Mouse (Mus musculus): ENCODE results near the gene Tradd.
"Not testable (repeated sequence)": the region's sequence is repeated elsewhere in the genome, so short reads cannot be mapped to it uniquely, and the experiment has no call there.

Tradd gene

GRCm38 (mm10) chr8:105295256-105295655, 30.8 kb upstream of the Tradd start:
- no peak for DNase-seq

GRCm38 (mm10) chr8:105294776-105295175, 30.4 kb upstream of the Tradd start:
- DNase-seq, result no peak

GRCm38 (mm10) chr8:105293405-105293804, 29.0 kb upstream of the Tradd start:
- DNase-seq, result peak; percentile 88

GRCm38 (mm10) chr8:105292471-105292870, 28.1 kb upstream of the Tradd start:
- DNase-seq, result no peak

GRCm38 (mm10) chr8:105291802-105292201, 27.4 kb upstream of the Tradd start:
- not testable (repeated sequence) for DNase-seq

GRCm38 (mm10) chr8:105291364-105291763, 27.0 kb upstream of the Tradd start:
- DNase-seq, result peak; percentile 78

GRCm38 (mm10) chr8:105290554-105291314, 26.3 kb upstream of the Tradd start:
- peak; percentile 94 for DNase-seq

- peak; percentile 80 for DNase-seq
Observed at GRCm38 (mm10) chr8:105289805-105290460, 25.5 kb upstream of the Tradd start, which contains the start of gene 4931428F04Rik. TSS of gene 4931428F04Rik (minus strand) at chr8:105289864.

- DNase-seq, result peak; percentile 97
Observed at GRCm38 (mm10) chr8:105288958-105289732, 24.7 kb upstream of the Tradd start.

GRCm38 (mm10) chr8:105288231-105288630, 23.8 kb upstream of the Tradd start:
- DNase-seq, result no peak

- no peak for DNase-seq
Observed at GRCm38 (mm10) chr8:105286907-105287306, 22.5 kb upstream of the Tradd start.

GRCm38 (mm10) chr8:105285514-105285913, 21.1 kb upstream of the Tradd start:
- DNase-seq, result no peak

GRCm38 (mm10) chr8:105283074-105283473, 18.7 kb upstream of the Tradd start:
- DNase-seq, result no peak

GRCm38 (mm10) chr8:105282239-105282638, 17.8 kb upstream of the Tradd start:
- DNase-seq, result no peak

GRCm38 (mm10) chr8:105281821-105282220, 17.4 kb upstream of the Tradd start:
- DNase-seq, result no peak

- no peak for DNase-seq
Observed at GRCm38 (mm10) chr8:105280567-105280966, 16.2 kb upstream of the Tradd start.

GRCm38 (mm10) chr8:105278911-105279334, 14.5 kb upstream of the Tradd start:
- peak; percentile 95 for DNase-seq

GRCm38 (mm10) chr8:105276292-105277120, 12.1 kb upstream of the Tradd start:
- peak; percentile 39 for DNase-seq

- DNase-seq, result no peak
Observed at GRCm38 (mm10) chr8:105275840-105276239, 11.4 kb upstream of the Tradd start, which contains the start of gene Nol3. TSS of gene Nol3 (plus strand) at chr8:105276140.

GRCm38 (mm10) chr8:105275387-105275786, 11.0 kb upstream of the Tradd start:
- no peak for DNase-seq

- DNase-seq, result no peak
Observed at GRCm38 (mm10) chr8:105270916-105271186, 6.4 kb upstream of the Tradd start.

GRCm38 (mm10) chr8:105270101-105270915, 5.9 kb upstream of the Tradd start:
- DNase-seq, result peak; percentile 57
